Mouse (Mus musculus) gastrocnemius, adult 8-10 months (tissue): ENCODE results near the gene Dnajb3. TPM values are rescaled to one million over a fixed set of nuclear protein-coding genes. Genes with fewer than 3 reads are reported as not detected.

ENCODE experiments used
- total RNA-seq, 4 experiments: library from RNA; stranded (reverse); gene quantifications; 2 replicates each; pipeline ENCODE4 v1.2.4; 2022

Gene Dnajb3
- total RNA-seq, 4 experiments from 2014 or later, result not detected

Other genes with a start within 250 kb of the Dnajb3 start
- gene Usp40, start 197.2 kb downstream of the Dnajb3 start, total RNA-seq, result 1 to 10 TPM; 6.9 to 7.6 (median 7.3) TPM
- gene Ugt1a10, start 150.4 kb downstream of the Dnajb3 start, total RNA-seq, result not detected
- gene Ugt1a9, start 135.0 kb downstream of the Dnajb3 start, total RNA-seq, result not detected
- not detected for gene Ugt1a8, start 118.0 kb downstream of the Dnajb3 start, total RNA-seq
- gene Ugt1a7c, start 110.7 kb downstream of the Dnajb3 start, total RNA-seq, result under 1 TPM in 2 of 4 experiments, not detected in 2; 0.11 to 0.44 TPM
- gene Ugt1a6b, start 102.5 kb downstream of the Dnajb3 start, total RNA-seq, result 1 to 10 TPM in 1 of 4 experiments, under 1 TPM in 1, not detected in 2; 0.72 to 1.3 TPM
- 1 to 10 TPM in 1 of 4 experiments, under 1 TPM in 3; 0.22 to 2.0 (median 0.47) TPM for gene Ugt1a6a, start 71.0 kb downstream of the Dnajb3 start, total RNA-seq
- not detected for gene Ugt1a5, start 39.8 kb downstream of the Dnajb3 start, total RNA-seq
- gene Ugt1a2, start 5.2 kb downstream of the Dnajb3 start, total RNA-seq, result under 1 TPM in 1 of 4 experiments, not detected in 3; 0.16 TPM
- gene Ugt1a1, start 6.2 kb upstream of the Dnajb3 start, total RNA-seq, result under 1 TPM in 2 of 4 experiments, not detected in 2; 0.12 to 0.46 TPM
- gene Mroh2a, start 21.2 kb upstream of the Dnajb3 start, total RNA-seq, result not detected
- 1 to 10 TPM; 4.4 to 6.3 (median 4.7) TPM for gene Hjurp, start 71.9 kb upstream of the Dnajb3 start, total RNA-seq
- not detected for gene Trpm8, start 71.9 kb upstream of the Dnajb3 start, total RNA-seq
- not detected for gene Spp2, start 201.2 kb upstream of the Dnajb3 start, total RNA-seq